Mouse (Mus musculus): ENCODE data around the gene Ndrg3.

GRCm38 (mm10) chr2:156888490-156888889 lies 103.4 kb downstream of the Ndrg3 start:
- no peak for TF ChIP-seq POLR2A (IDR thresholded peaks at IDR 0.05; ENCODE audit: low read depth, low read length)
- TF ChIP-seq CTCF (IDR thresholded peaks at IDR 0.05; ENCODE audit: extremely low read depth, insufficient read depth, insufficient read length, insufficient replicate concordance) = no peak
